ENCODE assay signal across 27 mouse cellular contexts in genomic region chr4:136657914-136658313, GRCm38 (mm10). TPM values are rescaled to one million over a fixed set of nuclear protein-coding genes. Genes with fewer than 3 reads are reported as not detected.
DNase-seq lines count a peak whose midpoint lies in the region; ATAC-seq and TF ChIP-seq lines count a peak whose summit lies in the region.
"Had no signal": no experiment of that assay in that cellular context is flagged by ENCODE, and none has a peak within 500 bp of the region (broad histone marks: within the 10 kb centered on the region; RNA-seq: fewer than 3 reads in every experiment).

No protein-coding gene starts in this region.

- ATAC-seq in G1E (ENCODE audit: extremely low read depth, insufficient number of reproducible peaks, low FRiP score, poor library complexity, severe bottlenecking), result peak; percentile 25
- ATAC-seq in megakaryocyte progenitor cell, adult 5-6 weeks (replicated peaks; ENCODE audit: poor library complexity), result 0 out of 2 replicates have a peak, but pooled peaks have one; percentile 19
- ATAC-seq: forebrain, embryonic 13.5 days; forebrain, embryonic 15.5 days; forebrain, postnatal 0 days had no signal

- peaks cover 61% of the 10 kb centered on the region for H3K4me1 ChIP-seq in G1E (ENCODE audit: insufficient read depth, low read depth, low read length)
- H3K4me1 ChIP-seq: embryonic facial prominence, embryonic 12.5 days had no signal

- peaks cover 3% of the 10 kb centered on the region; the same call in 1 of the 2 replicates for H3K27me3 ChIP-seq in G1E (ENCODE audit: insufficient read depth, low read length)
- H3K27me3 ChIP-seq: embryonic facial prominence, embryonic 12.5 days; forebrain, embryonic 13.5 days; forebrain, embryonic 15.5 days had no signal

- H3K4me3 ChIP-seq in G1E (ENCODE audit: low read depth, low read length), result no peak overlapping the region
- H3K4me3 ChIP-seq: embryonic facial prominence, embryonic 10.5 days; embryonic facial prominence, embryonic 12.5 days; forebrain, embryonic 13.5 days; forebrain, embryonic 15.5 days had no signal

- H3K9me3 ChIP-seq in G1E (replicated peaks), result no peaks in the 10 kb centered on the region
- H3K9me3 ChIP-seq: embryonic facial prominence, embryonic 10.5 days; embryonic facial prominence, embryonic 12.5 days; forebrain, embryonic 13.5 days; forebrain, embryonic 15.5 days had no signal

- DNase-seq in G1E (ENCODE audit: low spot score), result peak; percentile 31
- DNase-seq in MEL-GATA-1-ER (ENCODE audit: extremely low read depth, low read depth), result peak; percentile 81
- no peak for DNase-seq in kidney, adult 8-10 months
- no peak for DNase-seq in layer of hippocampus, adult 9-11 months
- DNase-seq in B cell, adult 2 months, result no peak
- DNase-seq: adrenal gland, adult 2 months; adrenal gland, postnatal 10 days; adrenal gland, postnatal 25 days; cerebellum, adult 11 months; cerebellum, adult 18-20 months; cerebellum, adult 8-10 months; cerebellum, adult 9-11 months; cerebellum, postnatal 14 days; cerebellum, postnatal 36 days; forebrain, postnatal 0 days had no signal

- TF ChIP-seq CTCF in G1E (IDR thresholded peaks at IDR 0.05; ENCODE audit: low read depth, low read length), result no peak

- no peaks in the 10 kb centered on the region for H3K36me3 ChIP-seq in G1E (replicated peaks)

RNA-seq across cellular contexts. Expression of gene Lactbl1, which starts 35.5 kb away (rescaled TPM):
- total RNA-seq in G1E (2014; fragmentation: Nextera tagmentation) (not detected in 2 replicates), G1E (2017) (not detected in 2 replicates)
- polyA plus RNA-seq in G1E (2012), result 0.02 and 0.04 TPM in 2 replicates
- total RNA-seq in megakaryocyte progenitor cell, adult 5-6 weeks (2015), result 0.07 and 0.20 TPM in 2 replicates
- 0.03 and 0.08 TPM in 2 replicates for total RNA-seq in megakaryocyte progenitor cell, adult 5-6 weeks (2017)
- total RNA-seq: adrenal gland, adult 2 months; adrenal gland, postnatal 10 days; adrenal gland, postnatal 25 days; adrenal gland, postnatal 4 days; ES-E14 had no signal
- polyA plus RNA-seq: adrenal gland, adult 2 months; C2C12; embryonic facial prominence, embryonic 10.5 days; embryonic facial prominence, embryonic 12.5 days; embryonic facial prominence, embryonic 14.5 days; forebrain, embryonic 11.5 days; forebrain, embryonic 13.5 days had no signal

RNA-seq across cellular contexts. Expression of gene Tex46, which starts 47.7 kb away (rescaled TPM):
- total RNA-seq in G1E (2014; fragmentation: Nextera tagmentation) (not detected in 2 replicates), G1E (2017) (not detected in 2 replicates)
- polyA plus RNA-seq in G1E (2012), result not detected in 2 replicates
- not detected in 2 replicates for total RNA-seq in megakaryocyte progenitor cell, adult 5-6 weeks (2015)
- not detected in 2 replicates for total RNA-seq in megakaryocyte progenitor cell, adult 5-6 weeks (2017)
- total RNA-seq: adrenal gland, adult 2 months; adrenal gland, postnatal 10 days; adrenal gland, postnatal 25 days; adrenal gland, postnatal 4 days; ES-E14; forebrain, postnatal 0 days had no signal
- polyA plus RNA-seq: adrenal gland, adult 2 months; brain, embryonic 14.5 days; C2C12; cortical plate, adult 2 months; embryonic facial prominence, embryonic 10.5 days; embryonic facial prominence, embryonic 12.5 days; embryonic facial prominence, embryonic 14.5 days; forebrain, embryonic 11.5 days; forebrain, embryonic 13.5 days; forebrain, embryonic 15.5 days; forebrain, postnatal 0 days had no signal

RNA-seq across cellular contexts. Expression of gene Kdm1a, which starts 55.4 kb away (rescaled TPM):
- total RNA-seq in G1E (2014; fragmentation: Nextera tagmentation) (66.5 and 86.3 TPM in 2 replicates), G1E (2017) (89.9 and 107 TPM in 2 replicates)
- 29.3 and 35.0 TPM in 2 replicates for polyA plus RNA-seq in G1E (2012)
- 35.7 and 46.3 TPM in 2 replicates for total RNA-seq in megakaryocyte progenitor cell, adult 5-6 weeks (2015)
- 78.2 and 80.5 TPM in 2 replicates for total RNA-seq in megakaryocyte progenitor cell, adult 5-6 weeks (2017)

Comparison
In these comparisons a context has a peak if more than half of its experiments do, and no peak if none do; other contexts are left out.
1. DNase-seq: peak in G1E (single experiment) and MEL-GATA-1-ER (single experiment); none in kidney, adult 8-10 months (0 of 2), layer of hippocampus, adult 9-11 months (single experiment) and B cell, adult 2 months (0 of 2).